In genomic region chr6:136938331-136939126, GRCm38 (mm10) we compare ENCODE assay signal across 9 mouse cellular contexts. TPM values are rescaled to one million over a fixed set of nuclear protein-coding genes. Genes with fewer than 3 reads are reported as not detected.
DNase-seq lines count a peak whose midpoint lies in the region; ATAC-seq lines count a peak whose summit lies in the region.
"Had no signal": no experiment of that assay in that cellular context is flagged by ENCODE, and none has a peak within 500 bp of the region (broad histone marks: within the 10 kb centered on the region; RNA-seq: fewer than 3 reads in every experiment).

No protein-coding gene starts in this region.

- H3K9ac ChIP-seq in embryonic facial prominence, embryonic 15.5 days, result no peak overlapping the region
- H3K9ac ChIP-seq in liver, embryonic 13.5 days, result peak overlapping the region; percentile 47; the same call in 1 of the 2 replicates
- no peak overlapping the region for H3K9ac ChIP-seq in midbrain, embryonic 13.5 days (replicated peaks)
- H3K9ac ChIP-seq: limb, embryonic 13.5 days had no signal

- peak overlapping the region; percentile 58; the same call in 1 of the 2 replicates for H3K27ac ChIP-seq in embryonic facial prominence, embryonic 15.5 days (replicated peaks)
- peak overlapping the region; percentile 66 for H3K27ac ChIP-seq in liver, embryonic 13.5 days
- no peak overlapping the region for H3K27ac ChIP-seq in midbrain, embryonic 13.5 days
- H3K27ac ChIP-seq: limb, embryonic 13.5 days had no signal

- no peak overlapping the region for H3K4me2 ChIP-seq in embryonic facial prominence, embryonic 15.5 days (replicated peaks)
- H3K4me2 ChIP-seq in liver, embryonic 13.5 days, result peak overlapping the region; percentile 52
- H3K4me2 ChIP-seq in midbrain, embryonic 13.5 days (replicated peaks), result no peak overlapping the region
- H3K4me2 ChIP-seq: limb, embryonic 13.5 days had no signal

- 63% methylated on average over 18 of the region's 18 CpGs for WGBS in embryonic facial prominence, embryonic 15.5 days
- 27% methylated on average over 18 of the region's 18 CpGs for WGBS in liver, embryonic 13.5 days (ENCODE audit: insufficient replicate concordance)
- 84% methylated on average over 18 of the region's 18 CpGs for WGBS in midbrain, embryonic 13.5 days

- ATAC-seq in embryonic facial prominence, embryonic 15.5 days (ENCODE audit: insufficient number of reproducible peaks, low FRiP score, low TSS enrichment, low read depth), result no peak
- ATAC-seq in liver, embryonic 13.5 days (ENCODE audit: low read depth), result peak; percentile 30; the same call in 1 of the 2 replicates
- no peak for ATAC-seq in midbrain, embryonic 13.5 days

- H3K4me1 ChIP-seq in embryonic facial prominence, embryonic 15.5 days, result peaks cover 38% of the 10 kb centered on the region
- H3K4me1 ChIP-seq in liver, embryonic 13.5 days (replicated peaks), result peaks cover 52% of the 10 kb centered on the region
- 0 out of 2 replicates have a peak, but pooled peaks cover 4% of the 10 kb centered on the region for H3K4me1 ChIP-seq in midbrain, embryonic 13.5 days (replicated peaks)

- H3K36me3 ChIP-seq in embryonic facial prominence, embryonic 15.5 days, result no peaks in the 10 kb centered on the region
- H3K36me3 ChIP-seq in liver, embryonic 13.5 days, result no peaks in the 10 kb centered on the region
- H3K36me3 ChIP-seq in midbrain, embryonic 13.5 days, result no peaks in the 10 kb centered on the region
- H3K36me3 ChIP-seq: limb, embryonic 13.5 days had no signal

- no peaks in the 10 kb centered on the region for H3K27me3 ChIP-seq in embryonic facial prominence, embryonic 15.5 days
- no peaks in the 10 kb centered on the region for H3K27me3 ChIP-seq in liver, embryonic 13.5 days
- H3K27me3 ChIP-seq in midbrain, embryonic 13.5 days, result no peaks in the 10 kb centered on the region
- H3K27me3 ChIP-seq: limb, embryonic 13.5 days had no signal

- no peaks in the 10 kb centered on the region for H3K9me3 ChIP-seq in embryonic facial prominence, embryonic 15.5 days (replicated peaks)
- no peaks in the 10 kb centered on the region for H3K9me3 ChIP-seq in liver, embryonic 13.5 days (replicated peaks)
- no peaks in the 10 kb centered on the region for H3K9me3 ChIP-seq in midbrain, embryonic 13.5 days
- H3K9me3 ChIP-seq: limb, embryonic 13.5 days had no signal

- no peak overlapping the region for H3K4me3 ChIP-seq in embryonic facial prominence, embryonic 15.5 days (replicated peaks)
- peak overlapping the region; percentile 31 for H3K4me3 ChIP-seq in liver, embryonic 13.5 days (replicated peaks)
- H3K4me3 ChIP-seq in midbrain, embryonic 13.5 days (replicated peaks), result no peak overlapping the region
- H3K4me3 ChIP-seq: limb, embryonic 13.5 days had no signal

- peak; percentile 32 to 50 for DNase-seq in thymus, adult 18-20 months
- DNase-seq in thymus, postnatal 10 days (ENCODE audit: low spot score in 2 of 2), result no peak
- no peak for DNase-seq in liver, embryonic 13.5 days
- DNase-seq in yolk sac, embryonic 10.5 days (ENCODE audit: low spot score), result peak; percentile 14
- DNase-seq in cerebellum, adult 8-10 months, result no peak
- no peak for DNase-seq in layer of hippocampus, postnatal 14 days (ENCODE audit: low spot score in 2 of 2)

RNA-seq across cellular contexts. Expression of gene Arhgdib, which starts 3.2 kb away (rescaled TPM):
- polyA plus RNA-seq in embryonic facial prominence, embryonic 15.5 days (2015; fragmentation: Nextera tagmentation; extraction: Ambion mirVana), result 140 and 145 TPM in 2 replicates
- 107 and 116 TPM in 2 replicates for polyA plus RNA-seq in liver, embryonic 13.5 days (2015; fragmentation: Nextera tagmentation; extraction: Ambion mirVana)
- total RNA-seq in layer of hippocampus, postnatal 14 days (2021), result 10 to 100 TPM; 12.4 to 12.6 TPM
- polyA plus RNA-seq in midbrain, embryonic 13.5 days (2015; fragmentation: Nextera tagmentation; extraction: Ambion mirVana), result 12.0 and 13.0 TPM in 2 replicates

RNA-seq across cellular contexts. Expression of gene Pde6h, which starts 14.9 kb away (rescaled TPM):
- not detected in 2 replicates for polyA plus RNA-seq in embryonic facial prominence, embryonic 15.5 days (2015; fragmentation: Nextera tagmentation; extraction: Ambion mirVana)
- polyA plus RNA-seq in liver, embryonic 13.5 days (2015; fragmentation: Nextera tagmentation; extraction: Ambion mirVana), result not detected in 2 replicates
- total RNA-seq in layer of hippocampus, postnatal 14 days (2021), result 1 to 10 TPM; 1.2 to 1.8 TPM
- not detected in 2 replicates for polyA plus RNA-seq in midbrain, embryonic 13.5 days (2015; fragmentation: Nextera tagmentation; extraction: Ambion mirVana)

RNA-seq across cellular contexts. Expression of gene Erp27, which starts 16.5 kb away (rescaled TPM):
- 0.60 and 0.80 TPM in 2 replicates for polyA plus RNA-seq in embryonic facial prominence, embryonic 15.5 days (2015; fragmentation: Nextera tagmentation; extraction: Ambion mirVana)
- 0.12 and 0.20 TPM in 2 replicates for polyA plus RNA-seq in liver, embryonic 13.5 days (2015; fragmentation: Nextera tagmentation; extraction: Ambion mirVana)
- total RNA-seq in layer of hippocampus, postnatal 14 days (2021), result 1 to 10 TPM in 1 of 2 experiments, under 1 TPM in 1; 0.69 to 1.1 TPM
- polyA plus RNA-seq in midbrain, embryonic 13.5 days (2015; fragmentation: Nextera tagmentation; extraction: Ambion mirVana), result not detected in 2 replicates

Comparison
In these comparisons a context has a peak if more than half of its experiments do, and no peak if none do; other contexts are left out.
1. DNase-seq: peak in thymus, adult 18-20 months (2 of 2) and yolk sac, embryonic 10.5 days (single experiment); none in thymus, postnatal 10 days (0 of 2), liver, embryonic 13.5 days (single experiment), cerebellum, adult 8-10 months (single experiment) and layer of hippocampus, postnatal 14 days (0 of 2).